Mouse (Mus musculus): ENCODE data around the gene Bcan. TPM values are rescaled to one million over a fixed set of nuclear protein-coding genes. Genes with fewer than 3 reads are reported as not detected.

Gene Bcan
- polyA plus RNA-seq, 2 experiments = not detected

DNA sequence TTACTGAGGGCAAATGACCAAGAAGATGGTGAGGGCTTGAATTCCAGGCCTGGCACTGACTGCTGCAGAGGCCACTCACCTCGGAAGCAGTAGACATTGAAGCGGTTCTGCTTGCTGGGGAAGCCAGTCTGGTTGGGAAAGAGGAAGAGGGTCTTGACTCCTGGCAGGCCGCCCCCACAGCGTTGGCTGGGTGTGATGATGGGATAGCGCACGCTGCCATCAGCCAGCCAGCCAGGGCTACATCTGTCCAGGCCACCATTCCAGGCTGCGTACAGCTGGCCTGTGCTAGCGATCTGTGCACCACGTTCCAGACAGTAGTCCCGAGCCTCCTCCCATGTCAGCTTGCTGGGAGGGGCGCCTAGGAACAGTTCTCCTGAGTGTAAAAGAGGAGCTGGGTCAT, 4.7 kb downstream of the Bcan start:
- no peaks in the 10 kb centered on the region for H3K9me3 ChIP-seq (ENCODE audit: control insufficient read depth, low read length)
- no peak for TF ChIP-seq CTCF (IDR thresholded peaks at IDR 0.05; ENCODE audit: low read depth)
- H3K27ac ChIP-seq = no peak overlapping the region
- DNase-seq (ENCODE audit: low read depth in 3 of 3, low spot score in 3 of 3) = no peak
- H3K27me3 ChIP-seq (ENCODE audit: control insufficient read depth, insufficient read depth, low read length) = peaks cover 65% of the 10 kb centered on the region
- H3K4me1 ChIP-seq (replicated peaks; ENCODE audit: control insufficient read depth in 2 of 2, insufficient read depth in 2 of 2, low read length in 1 of 2) = no peaks in the 10 kb centered on the region
- H3K36me3 ChIP-seq (replicated peaks; ENCODE audit: control insufficient read depth, insufficient read depth, low read depth) = no peaks in the 10 kb centered on the region
- no peak overlapping the region for H3K4me3 ChIP-seq (ENCODE audit: insufficient read depth in 1 of 2, low read depth in 2 of 2, low read length in 2 of 2)
- no peak for ATAC-seq (ENCODE audit: insufficient read depth)
- 28% methylated on average over 11 of the region's 11 CpGs for WGBS (ENCODE audit: insufficient replicate concordance)
- no peak overlapping the region for H3K9ac ChIP-seq (replicated peaks)
- H3K4me2 ChIP-seq (ENCODE audit: low read depth) = no peak overlapping the region

DNA sequence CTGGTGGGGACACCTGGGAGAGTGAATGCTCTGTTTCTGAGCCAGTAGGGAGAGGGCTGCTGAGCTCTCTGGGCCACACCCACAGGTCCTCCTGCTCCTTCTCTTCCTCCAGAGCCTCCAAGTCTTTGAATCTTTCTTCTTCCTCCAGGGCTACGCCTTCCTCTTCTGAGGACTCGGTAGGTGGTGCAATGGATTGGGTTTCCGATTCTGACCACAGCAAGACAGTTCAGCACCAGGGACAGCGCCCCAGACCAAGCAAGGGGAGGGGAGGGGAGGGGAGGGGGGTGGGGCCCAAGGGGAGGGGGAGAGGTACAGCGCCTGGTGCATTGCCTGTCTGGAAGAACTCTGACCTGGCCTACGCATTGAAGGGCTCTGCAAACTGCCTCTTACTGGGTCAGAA, 6.6 kb downstream of the Bcan start:
- Histone ChIP-seq H3K4me2 (ENCODE audit: low read depth) (no peak overlapping the region), H3K27ac (no peak overlapping the region), H3K9me3 (ENCODE audit: control insufficient read depth, low read length) (no peaks in the 10 kb centered on the region), H3K36me3 (replicated peaks; ENCODE audit: control insufficient read depth, insufficient read depth, low read depth) (no peaks in the 10 kb centered on the region), H3K9ac (replicated peaks) (no peak overlapping the region), H3K4me3 (ENCODE audit: insufficient read depth in 1 of 2, low read depth in 2 of 2, low read length in 2 of 2) (no peak overlapping the region), H3K4me1 (replicated peaks; ENCODE audit: control insufficient read depth in 2 of 2, insufficient read depth in 2 of 2, low read length in 1 of 2) (0 out of 4 replicates have a peak, but pooled peaks cover 0 to under 1% of the 10 kb centered on the region in 2 experiments), H3K27me3 (ENCODE audit: control insufficient read depth, insufficient read depth, low read length) (peaks cover 49% of the 10 kb centered on the region)
- 0% methylated on average over 6 of the region's 6 CpGs for WGBS (ENCODE audit: insufficient replicate concordance)
- no peak for ATAC-seq (ENCODE audit: insufficient read depth)
- DNase-seq (ENCODE audit: low read depth in 3 of 3, low spot score in 3 of 3) = peak in 2 of 3 experiments; percentile 34 to 35
- no peak for TF ChIP-seq CTCF (IDR thresholded peaks at IDR 0.05; ENCODE audit: low read depth)
- no peak for TF ChIP-seq EP300 (IDR thresholded peaks at IDR 0.05; ENCODE audit: low read depth)

DNA sequence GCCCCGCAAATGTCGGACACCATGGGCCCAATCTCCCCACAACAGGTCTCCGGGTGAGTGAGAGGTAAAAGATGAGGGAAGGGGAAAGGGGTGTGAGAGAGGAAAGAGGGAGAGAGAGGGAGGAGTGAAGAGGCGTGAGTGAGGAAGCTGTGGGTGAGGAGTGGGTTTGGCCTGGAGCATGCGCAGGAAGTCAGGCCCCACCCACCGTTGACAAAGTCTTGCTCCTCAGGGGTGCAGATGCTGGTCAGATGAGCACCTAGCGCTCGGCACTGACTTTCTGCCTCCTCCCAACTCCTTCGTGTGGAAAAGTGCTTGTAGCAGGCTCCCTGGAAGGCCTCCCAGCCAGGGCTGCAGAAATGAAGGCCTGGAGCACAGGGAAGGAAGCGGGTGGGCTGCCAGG, 10.1 kb downstream of the Bcan start:
- TF ChIP-seq CTCF (IDR thresholded peaks at IDR 0.05; ENCODE audit: low read depth) (no peak), EP300 (IDR thresholded peaks at IDR 0.05; ENCODE audit: low read depth) (no peak)
- Histone ChIP-seq H3K4me3 (ENCODE audit: insufficient read depth in 1 of 2, low read depth in 2 of 2, low read length in 2 of 2) (no peak overlapping the region), H3K9me3 (ENCODE audit: control insufficient read depth, low read length) (no peaks in the 10 kb centered on the region), H3K27ac (no peak overlapping the region), H3K36me3 (replicated peaks; ENCODE audit: control insufficient read depth, insufficient read depth, low read depth) (no peaks in the 10 kb centered on the region), H3K27me3 (ENCODE audit: control insufficient read depth, insufficient read depth, low read length) (peaks cover 14% of the 10 kb centered on the region), H3K4me1 (replicated peaks; ENCODE audit: control insufficient read depth in 2 of 2, insufficient read depth in 2 of 2, low read length in 1 of 2) (peaks cover 0 to 11% of the 10 kb centered on the region in 2 experiments; a peak in 2 of 4 replicates), H3K4me2 (ENCODE audit: low read depth) (no peak overlapping the region), H3K9ac (replicated peaks) (no peak overlapping the region)
- 28% methylated on average over 10 of the region's 10 CpGs for WGBS (ENCODE audit: insufficient replicate concordance)
- DNase-seq (ENCODE audit: low read depth in 3 of 3, low spot score in 3 of 3) (no peak), ATAC-seq (ENCODE audit: insufficient read depth) (no peak)

DNA sequence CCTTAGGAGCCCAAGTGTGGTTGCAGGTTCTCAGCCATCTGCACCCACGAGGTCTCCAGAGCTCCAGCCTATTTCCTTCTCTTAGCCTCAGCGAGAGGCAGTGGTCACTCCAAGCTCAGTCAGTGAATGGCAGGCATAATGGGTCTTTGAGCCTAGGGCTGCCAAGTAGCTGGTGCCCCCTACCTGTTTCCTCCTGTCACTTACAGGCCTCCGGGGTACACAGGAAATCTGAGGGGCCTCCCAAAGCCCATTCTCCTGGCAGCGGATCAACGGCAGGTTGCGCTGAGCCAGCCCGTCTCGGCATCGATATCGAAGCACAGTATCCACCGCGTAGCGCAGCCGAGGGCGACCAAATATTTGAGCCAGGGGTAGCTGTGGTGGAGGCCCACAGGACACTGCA, 12.0 kb downstream of the Bcan start:
- H3K4me3 ChIP-seq (ENCODE audit: insufficient read depth in 1 of 2, low read depth in 2 of 2, low read length in 2 of 2) = peak overlapping the region; percentile 33 to 34
- WGBS (ENCODE audit: insufficient replicate concordance) = 5% methylated on average over 15 of the region's 15 CpGs

DNA sequence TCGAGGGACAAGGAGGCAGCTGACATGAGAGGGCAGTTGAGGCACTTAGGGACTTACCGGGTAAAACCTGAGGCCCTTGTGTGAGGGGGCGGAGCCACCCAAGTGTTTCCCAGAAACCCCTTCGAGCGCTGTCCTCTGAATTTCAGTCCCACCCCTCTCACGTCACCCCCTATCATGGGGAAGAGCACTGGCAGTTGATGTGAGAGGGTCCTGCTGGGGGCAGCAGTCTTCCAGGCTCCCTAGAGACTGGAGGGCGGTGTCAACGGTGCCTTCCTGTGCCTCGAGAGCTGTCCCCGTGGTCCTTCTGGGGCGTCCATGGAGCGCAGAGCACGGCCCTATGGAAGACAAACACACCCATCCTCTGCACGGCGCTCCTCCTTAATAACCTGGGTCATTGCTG, 12.4 kb downstream of the Bcan start:
- 1% methylated on average over 15 of the region's 15 CpGs for WGBS (ENCODE audit: insufficient replicate concordance)
- no peaks in the 10 kb centered on the region for H3K9me3 ChIP-seq (ENCODE audit: control insufficient read depth, low read length)
- peaks cover 3% of the 10 kb centered on the region; the same call in 1 of the 2 replicates for H3K27me3 ChIP-seq (ENCODE audit: control insufficient read depth, insufficient read depth, low read length)
- peaks cover 0 to 19% of the 10 kb centered on the region in 2 experiments; a peak in 2 of 4 replicates for H3K4me1 ChIP-seq (replicated peaks; ENCODE audit: control insufficient read depth in 2 of 2, insufficient read depth in 2 of 2, low read length in 1 of 2)
- peak overlapping the region; percentile 33 to 34 for H3K4me3 ChIP-seq (ENCODE audit: insufficient read depth in 1 of 2, low read depth in 2 of 2, low read length in 2 of 2)
- H3K4me2 ChIP-seq (ENCODE audit: low read depth) = peak overlapping the region; percentile 62
- no peak overlapping the region for H3K27ac ChIP-seq
- DNase-seq (ENCODE audit: low read depth in 3 of 3, low spot score in 3 of 3) = peak; percentile 37 to 49 (median 48)
- peak; percentile 56 for ATAC-seq (ENCODE audit: insufficient read depth)
- TF ChIP-seq EP300 (IDR thresholded peaks at IDR 0.05; ENCODE audit: low read depth) (no peak), CTCF (IDR thresholded peaks at IDR 0.05; ENCODE audit: low read depth) (no peak)
- no peak overlapping the region for H3K9ac ChIP-seq (replicated peaks)
- H3K36me3 ChIP-seq (replicated peaks; ENCODE audit: control insufficient read depth, insufficient read depth, low read depth) = no peaks in the 10 kb centered on the region

More for the DNA sequence above, 12.0 kb downstream of the Bcan start:
- Histone ChIP-seq H3K36me3 (replicated peaks; ENCODE audit: control insufficient read depth, insufficient read depth, low read depth) (no peaks in the 10 kb centered on the region), H3K9me3 (ENCODE audit: control insufficient read depth, low read length) (no peaks in the 10 kb centered on the region), H3K27me3 (ENCODE audit: control insufficient read depth, insufficient read depth, low read length) (peaks cover 3% of the 10 kb centered on the region; the same call in 1 of the 2 replicates), H3K4me1 (replicated peaks; ENCODE audit: control insufficient read depth in 2 of 2, insufficient read depth in 2 of 2, low read length in 1 of 2) (peaks cover 0 to 17% of the 10 kb centered on the region in 2 experiments; a peak in 2 of 4 replicates), H3K4me2 (ENCODE audit: low read depth) (peak overlapping the region; percentile 62), H3K27ac (no peak overlapping the region), H3K9ac (replicated peaks) (no peak overlapping the region)
- ATAC-seq (ENCODE audit: insufficient read depth) (no peak), DNase-seq (ENCODE audit: low read depth in 3 of 3, low spot score in 3 of 3) (no peak)
- TF ChIP-seq EP300 (IDR thresholded peaks at IDR 0.05; ENCODE audit: low read depth) (no peak), CTCF (IDR thresholded peaks at IDR 0.05; ENCODE audit: low read depth) (peak; percentile 4; the same call in 1 of the 2 replicates)
